Mouse (Mus musculus): ENCODE data around the gene A430078G23Rik.

DNA sequence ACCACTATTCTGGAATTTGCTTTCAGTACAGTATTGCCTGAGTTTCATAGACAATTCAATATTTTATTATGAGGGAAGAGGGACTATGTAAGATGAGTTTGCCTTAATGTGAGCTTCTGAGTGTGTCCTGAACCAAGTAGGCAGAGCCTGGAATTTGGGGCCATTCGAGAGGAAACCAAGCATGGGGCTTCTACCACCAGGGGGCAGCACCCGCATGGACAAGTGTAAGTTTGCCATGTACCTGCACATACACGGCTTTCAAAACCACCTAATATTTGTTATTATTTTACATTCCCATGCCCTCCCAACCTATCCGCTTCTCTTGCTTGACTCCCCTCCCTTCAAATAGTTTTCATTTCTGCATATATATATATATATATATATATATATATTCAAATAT, 4.8 kb downstream of the A430078G23Rik start:
- no peak for TF ChIP-seq POLR2A (IDR thresholded peaks at IDR 0.05; ENCODE audit: control insufficient read depth, extremely low read depth, insufficient read depth, low read length, poor library complexity)
- peak; percentile 39; the same call in 1 of the 2 replicates for TF ChIP-seq CTCF (IDR thresholded peaks at IDR 0.05; ENCODE audit: borderline replicate concordance, control insufficient read depth, extremely low read depth, insufficient read depth, low read length, poor library complexity)
